ENCODE assay signal across 8 mouse cellular contexts in the genomic region with DNA sequence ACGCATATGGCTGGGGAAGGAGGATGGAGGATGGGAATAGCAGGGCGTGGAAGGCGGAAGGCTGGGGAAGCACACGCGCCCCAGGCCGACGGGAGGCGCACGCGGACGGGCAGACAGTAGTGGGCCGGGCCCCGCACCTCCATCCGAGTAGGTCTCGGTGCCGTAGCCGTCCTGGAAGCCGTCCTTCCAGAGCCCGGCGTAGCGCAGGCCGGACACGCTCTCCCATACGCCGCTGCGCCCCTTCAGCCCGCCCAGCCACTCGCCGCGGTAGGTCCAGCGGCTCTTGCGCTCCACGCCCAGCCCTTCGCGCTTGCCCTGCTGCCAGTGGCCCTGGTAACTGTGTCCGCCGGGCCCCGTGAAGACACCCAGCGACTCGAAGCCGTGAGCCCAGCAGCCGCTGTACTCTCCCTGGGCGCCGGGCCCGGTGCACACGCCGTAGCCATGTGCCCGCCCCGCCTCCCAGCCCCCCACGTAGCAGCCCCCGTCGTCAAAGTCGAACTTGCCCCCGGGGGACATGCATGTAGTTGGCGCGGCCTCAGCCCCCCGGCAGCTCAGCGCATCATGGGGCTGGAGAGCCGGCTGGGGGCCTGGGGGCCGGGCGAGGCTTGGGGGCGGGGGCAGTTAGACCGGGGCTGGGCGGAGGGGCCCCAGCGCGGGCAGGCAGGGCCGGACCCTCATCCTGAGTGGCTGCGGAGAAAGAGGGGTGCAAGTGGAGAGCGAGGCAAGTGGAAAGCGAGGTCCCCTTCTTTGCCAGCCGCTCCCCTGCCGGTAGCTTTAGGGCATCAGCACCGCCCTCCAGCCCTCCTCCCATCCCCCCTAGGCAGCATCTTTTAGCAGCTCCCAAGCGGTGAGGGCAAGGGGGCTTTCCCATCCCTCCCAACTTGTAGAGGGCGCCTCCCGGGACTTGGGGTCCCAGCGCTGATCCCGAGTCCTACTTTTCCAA. TPM values are rescaled to one million over a fixed set of nuclear protein-coding genes. Genes with fewer than 3 reads are reported as not detected.
A peak's percentile ranks its signal among the peaks of the same experiment; 100 is the strongest.
DNase-seq lines count a peak whose midpoint lies in the region; ATAC-seq and TF ChIP-seq lines count a peak whose summit lies in the region.

No protein-coding gene starts in this region.

- peak overlapping the region; percentile 61 for H3K4me3 ChIP-seq in kidney, adult 2 months (ENCODE audit: insufficient read depth, low read depth, low read length)
- H3K4me3 ChIP-seq in liver, embryonic 16.5 days (ENCODE audit: low read depth, low read length): peak overlapping the region; percentile 45
- peak overlapping the region; percentile 71 for H3K4me3 ChIP-seq in neural tube, embryonic 12.5 days

- no peak for TF ChIP-seq CTCF in kidney, adult 2 months (conservative IDR thresholded peaks at IDR 0.05; ENCODE audit: insufficient read depth, insufficient read length, low read depth, low read length)

- no peaks in the 10 kb centered on the region for H3K9me3 ChIP-seq in liver, embryonic 16.5 days (replicated peaks; ENCODE audit: control insufficient read depth, low read length)
- H3K9me3 ChIP-seq in neural tube, embryonic 12.5 days: no peaks in the 10 kb centered on the region

- H3K36me3 ChIP-seq in kidney, adult 2 months (ENCODE audit: control insufficient read depth, insufficient read depth, low read length): no peaks in the 10 kb centered on the region
- H3K36me3 ChIP-seq in liver, embryonic 16.5 days (ENCODE audit: control insufficient read depth, insufficient read depth): no peaks in the 10 kb centered on the region
- no peaks in the 10 kb centered on the region for H3K36me3 ChIP-seq in neural tube, embryonic 12.5 days

- peak; percentile 36 for ATAC-seq in common myeloid progenitor, adult 5-6 weeks (replicated peaks; ENCODE audit: low read depth, poor library complexity, severe bottlenecking)
- peak; percentile 54 for ATAC-seq in granulocyte monocyte progenitor cell, adult 5-6 weeks (replicated peaks; ENCODE audit: poor library complexity, severe bottlenecking)
- ATAC-seq in liver, embryonic 16.5 days (ENCODE audit: low read depth): no peak
- peak; percentile 55 for ATAC-seq in neural tube, embryonic 12.5 days (ENCODE audit: low FRiP score, low read depth)

- H3K27ac ChIP-seq in kidney, adult 2 months (ENCODE audit: insufficient read depth, low read depth, low read length): no peak overlapping the region
- no peak overlapping the region for H3K27ac ChIP-seq in liver, embryonic 16.5 days (ENCODE audit: low read length)
- peak overlapping the region; percentile 50 for H3K27ac ChIP-seq in neural tube, embryonic 12.5 days

- H3K9ac ChIP-seq in liver, embryonic 16.5 days (ENCODE audit: low read depth, low read length): no peak overlapping the region
- peak overlapping the region; percentile 77 for H3K9ac ChIP-seq in neural tube, embryonic 12.5 days

- WGBS in kidney, adult 2 months: under 1% methylated on average over 73 of the region's 78 CpGs
- 1% methylated on average over 76 of the region's 78 CpGs for WGBS in liver, embryonic 16.5 days (ENCODE audit: insufficient replicate concordance)
- 1% methylated on average over 78 of the region's 78 CpGs for WGBS in neural tube, embryonic 12.5 days

- TF ChIP-seq POLR2A in kidney, adult 2 months (IDR thresholded peaks at IDR 0.05; ENCODE audit: low read depth, low read length): no peak

- no peaks in the 10 kb centered on the region; the same call in 1 of the 2 replicates for H3K27me3 ChIP-seq in kidney, adult 2 months (replicated peaks; ENCODE audit: control insufficient read depth, insufficient read depth, low read length)
- H3K27me3 ChIP-seq in liver, embryonic 16.5 days (ENCODE audit: control insufficient read depth, insufficient read depth, low read depth, low read length): peaks cover 62% of the 10 kb centered on the region
- H3K27me3 ChIP-seq in neural tube, embryonic 12.5 days (replicated peaks): peaks cover 55% of the 10 kb centered on the region

- peak; percentile 36 to 43 for DNase-seq in B cell, adult 2 months
- peak; percentile 55 for DNase-seq in ES-CJ7 (ENCODE audit: low read depth, low spot score)
- peak; percentile 42 for DNase-seq in kidney, adult 2 months
- DNase-seq in ovary, postnatal 14 days (ENCODE audit: low spot score): no peak

- H3K4me1 ChIP-seq in kidney, adult 2 months (ENCODE audit: control insufficient read depth, insufficient read depth, low read length): 0 out of 2 replicates have a peak, but pooled peaks cover 4% of the 10 kb centered on the region
- peaks cover 3% of the 10 kb centered on the region for H3K4me1 ChIP-seq in liver, embryonic 16.5 days (ENCODE audit: control insufficient read depth, low read depth, low read length)
- peaks cover 33% of the 10 kb centered on the region for H3K4me1 ChIP-seq in neural tube, embryonic 12.5 days

- H3K4me2 ChIP-seq in liver, embryonic 16.5 days (ENCODE audit: low read depth, low read length): peak overlapping the region; percentile 65
- H3K4me2 ChIP-seq in neural tube, embryonic 12.5 days (replicated peaks): peak overlapping the region; percentile 99

RNA-seq across cellular contexts. Expression of a gene that starts 1.7 kb away (rescaled TPM):
- total RNA-seq in common myeloid progenitor, adult 5-6 weeks (2017): not detected in 2 replicates
- not detected in 2 replicates for total RNA-seq in granulocyte monocyte progenitor cell, adult 5-6 weeks (2014; fragmentation: Nextera tagmentation)
- total RNA-seq in granulocyte monocyte progenitor cell, adult 5-6 weeks (2017): not detected in 2 replicates
- polyA plus RNA-seq in kidney, adult 2 months (2012; rRNA removed): 0.19 and 0.25 TPM in 2 replicates
- polyA plus RNA-seq in liver, embryonic 16.5 days (2015; fragmentation: Nextera tagmentation; extraction: Ambion mirVana): not detected in 2 replicates
- 12.3 and 13.8 TPM in 2 replicates for polyA plus RNA-seq in neural tube, embryonic 12.5 days (2016; fragmentation: Nextera tagmentation; extraction: Ambion mirVana)

RNA-seq across cellular contexts. Expression of a gene that starts 8.6 kb away (rescaled TPM):
- total RNA-seq in common myeloid progenitor, adult 5-6 weeks (2017): 25.1 and 30.9 TPM in 2 replicates
- total RNA-seq in granulocyte monocyte progenitor cell, adult 5-6 weeks (2014; fragmentation: Nextera tagmentation): 56.6 and 87.9 TPM in 2 replicates
- 12.4 and 15.1 TPM in 2 replicates for total RNA-seq in granulocyte monocyte progenitor cell, adult 5-6 weeks (2017)
- 28.2 and 29.6 TPM in 2 replicates for polyA plus RNA-seq in kidney, adult 2 months (2012; rRNA removed)
- polyA plus RNA-seq in liver, embryonic 16.5 days (2015; fragmentation: Nextera tagmentation; extraction: Ambion mirVana): 16.9 and 19.8 TPM in 2 replicates
- polyA plus RNA-seq in neural tube, embryonic 12.5 days (2016; fragmentation: Nextera tagmentation; extraction: Ambion mirVana): 7.6 and 12.0 TPM in 2 replicates

RNA-seq across cellular contexts. Expression of a gene that starts 20.4 kb away (rescaled TPM):
- total RNA-seq in common myeloid progenitor, adult 5-6 weeks (2017): 8.3 and 12.9 TPM in 2 replicates
- 11.9 and 16.2 TPM in 2 replicates for total RNA-seq in granulocyte monocyte progenitor cell, adult 5-6 weeks (2014; fragmentation: Nextera tagmentation)
- total RNA-seq in granulocyte monocyte progenitor cell, adult 5-6 weeks (2017): 10.0 and 13.0 TPM in 2 replicates
- 12.1 and 13.8 TPM in 2 replicates for polyA plus RNA-seq in kidney, adult 2 months (2012; rRNA removed)
- 5.1 and 5.3 TPM in 2 replicates for polyA plus RNA-seq in liver, embryonic 16.5 days (2015; fragmentation: Nextera tagmentation; extraction: Ambion mirVana)
- polyA plus RNA-seq in neural tube, embryonic 12.5 days (2016; fragmentation: Nextera tagmentation; extraction: Ambion mirVana): 25.7 and 26.5 TPM in 2 replicates

RNA-seq across cellular contexts. Expression of a gene that starts 22.9 kb away (rescaled TPM):
- total RNA-seq in common myeloid progenitor, adult 5-6 weeks (2017): 2.0 and 5.0 TPM in 2 replicates
- 3.0 and 5.2 TPM in 2 replicates for total RNA-seq in granulocyte monocyte progenitor cell, adult 5-6 weeks (2014; fragmentation: Nextera tagmentation)
- total RNA-seq in granulocyte monocyte progenitor cell, adult 5-6 weeks (2017): 0.26 and 0.82 TPM in 2 replicates
- polyA plus RNA-seq in kidney, adult 2 months (2012; rRNA removed): 2.1 TPM in 2 replicates
- polyA plus RNA-seq in liver, embryonic 16.5 days (2015; fragmentation: Nextera tagmentation; extraction: Ambion mirVana): 0.84 and 1.1 TPM in 2 replicates
- polyA plus RNA-seq in neural tube, embryonic 12.5 days (2016; fragmentation: Nextera tagmentation; extraction: Ambion mirVana): 29.4 and 34.4 TPM in 2 replicates

Comparison
In these comparisons a context has a peak if more than half of its experiments do, and no peak if none do; other contexts are left out.
1. RNA of a gene that starts 1.7 kb away (polyA plus RNA-seq): 12.3 to 13.8 TPM in neural tube, embryonic 12.5 days; 0.19 to 0.25 TPM in kidney, adult 2 months and not detected in liver, embryonic 16.5 days; every median in the first group is over 10 times any median in the second.
2. Peak in every context shown above with its lines, with median percentiles within 50 percentile points of each other: H3K4me3 ChIP-seq.